Mouse (Mus musculus) bone marrow, adult 2 months (tissue): ENCODE results near the gene Gtf3a. TPM values are rescaled to one million over a fixed set of nuclear protein-coding genes. Genes with fewer than 3 reads are reported as not detected.

Source experiments
- H3K27ac ChIP-seq: fragments of 200-500 bp; 2 replicates; pipeline ENCODE4 v1.5.1; 2012; ENCODE audit warnings: low read depth, mild to moderate bottlenecking, control low read depth, inconsistent platforms, low read length; ENCODE audit not compliant: control insufficient read depth, poor library complexity, insufficient read depth
- H3K4me1 ChIP-seq: fragments of 200-500 bp; 2 replicates; pipeline ENCODE4 v1.6.1; 2011; ENCODE audit warnings: low read length; ENCODE audit not compliant: control insufficient read depth, insufficient read depth
- H3K4me3 ChIP-seq: fragments of 200-500 bp; replicated peaks from 2 replicates; pipeline ENCODE3; 2011; ENCODE audit warnings: mild to moderate bottlenecking, low read depth, low read length, control low read depth; ENCODE audit not compliant: control insufficient read depth
- CTCF ChIP-seq: fragments of 200-500 bp; IDR thresholded peaks from 2 replicates; pipeline ENCODE4 v1.5.1; 2011; ENCODE audit warnings: low read length, control low read depth; ENCODE audit not compliant: control insufficient read depth, insufficient read depth
- POLR2A ChIP-seq: fragments of 200-500 bp; IDR thresholded peaks from 2 replicates; pipeline ENCODE4 v1.6.1; 2011; ENCODE audit warnings: low read depth, mild to moderate bottlenecking, control low read depth, low read length, borderline replicate concordance; ENCODE audit not compliant: control insufficient read depth
- WGBS: fragments of 180-500 bp; shearing (Covaris S2); methylation state at CpG from one replicate; pipeline ENCODE4 v1.1.7; 2018; 5-methylcytosine and 5-hydroxymethylcytosine counted together
- polyA plus RNA-seq: library from polyadenylated mRNA; stranded (reverse); fragments of >200 nt; gene quantifications from 2 replicates; pipeline ENCODE4 v1.2.4, GENCODE M21; 2011; ENCODE audit warnings: low replicate concordance; ENCODE audit not compliant: missing spikeins, insufficient read depth, insufficient read length

The Gtf3a gene
- polyA plus RNA-seq, 1 experiment: 19.4 TPM

DNA sequence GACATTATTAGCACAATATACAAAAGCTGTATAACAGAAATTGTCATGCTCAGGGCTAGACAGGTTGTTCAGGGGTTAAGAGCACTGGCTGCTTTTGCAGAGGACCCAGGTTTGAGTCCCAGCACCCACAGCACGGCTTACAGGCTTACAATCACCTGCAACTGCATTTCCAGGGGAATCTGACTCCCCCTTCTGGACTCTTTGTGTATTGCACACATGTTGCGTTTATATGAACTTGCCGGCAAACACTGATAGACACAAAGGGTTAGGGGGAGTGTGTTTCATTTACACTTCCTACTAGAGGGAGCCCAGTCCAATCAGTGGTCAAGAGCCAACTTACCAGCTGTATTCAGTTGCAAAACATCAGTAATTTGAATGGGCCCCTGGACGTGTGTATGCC, 52.9 kb downstream of the Gtf3a start:
- H3K4me3 ChIP-seq: no peak overlapping the region
- no peaks in the 10 kb centered on the region for H3K4me1 ChIP-seq
- WGBS: 81% methylated on average over 4 of the region's 4 CpGs
- H3K27ac ChIP-seq: no peak overlapping the region
- no peak for TF ChIP-seq POLR2A
- TF ChIP-seq CTCF: no peak

DNA sequence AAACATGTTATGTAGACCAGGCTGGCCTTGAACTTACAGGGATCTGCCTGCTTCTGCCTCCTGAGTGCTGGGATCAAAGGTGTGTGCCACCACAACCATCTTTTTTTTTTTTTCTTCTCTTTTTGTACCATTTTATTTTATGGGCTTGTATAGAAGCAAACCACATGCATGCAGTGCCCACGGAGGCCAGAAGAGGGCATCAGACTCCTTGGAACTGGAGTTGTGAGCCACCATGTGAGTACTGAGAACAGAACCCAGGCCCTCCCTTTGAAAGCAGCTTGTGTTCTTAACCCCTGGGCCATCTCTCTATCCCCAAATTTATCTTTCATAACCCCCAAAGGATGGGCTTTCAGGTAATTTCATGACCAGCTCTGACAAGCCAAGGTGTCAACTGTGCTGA, 54.8 kb downstream of the Gtf3a start:
- no peak overlapping the region for H3K4me3 ChIP-seq
- no peaks in the 10 kb centered on the region for H3K4me1 ChIP-seq
- 48% methylated on average over 1 of the region's 1 CpGs for WGBS
- H3K27ac ChIP-seq: no peak overlapping the region
- 0 out of 2 replicates have a peak, but pooled peaks have one; percentile 15 for TF ChIP-seq CTCF
- no peak for TF ChIP-seq POLR2A

Other genes with a start within 250 kb of the Gtf3a start
- 11.9 and 15.0 TPM in 2 replicates for gene Usp12, start 153.7 kb upstream of the Gtf3a start, polyA plus RNA-seq
- gene Rpl21, start 115.8 kb upstream of the Gtf3a start, polyA plus RNA-seq: 73.8 and 107 TPM in 2 replicates
- gene Rasl11a, start 103.6 kb upstream of the Gtf3a start, polyA plus RNA-seq: not detected in 2 replicates
- 4.3 and 12.3 TPM in 2 replicates for gene Mtif3, start 15.1 kb downstream of the Gtf3a start, polyA plus RNA-seq
- gene Lnx2, start 127.9 kb downstream of the Gtf3a start, polyA plus RNA-seq: 3.6 and 3.8 TPM in 2 replicates
- gene Polr1d, start 128.4 kb downstream of the Gtf3a start, polyA plus RNA-seq: 67.3 and 100 TPM in 2 replicates
- gene Gsx1, start 240.0 kb downstream of the Gtf3a start, polyA plus RNA-seq: not detected in 2 replicates